Mouse (Mus musculus): ENCODE measurements around the gene Bdp1.
A peak's percentile ranks its signal among the peaks of the same experiment; 100 is the strongest.

Gene Bdp1

GRCm38 (mm10) chr13:100001790-100002196 is 102.1 kb downstream of the Bdp1 start:
- peak; percentile 55 to 75 for DNase-seq (ENCODE audit: low spot score in 2 of 2)

DNA sequence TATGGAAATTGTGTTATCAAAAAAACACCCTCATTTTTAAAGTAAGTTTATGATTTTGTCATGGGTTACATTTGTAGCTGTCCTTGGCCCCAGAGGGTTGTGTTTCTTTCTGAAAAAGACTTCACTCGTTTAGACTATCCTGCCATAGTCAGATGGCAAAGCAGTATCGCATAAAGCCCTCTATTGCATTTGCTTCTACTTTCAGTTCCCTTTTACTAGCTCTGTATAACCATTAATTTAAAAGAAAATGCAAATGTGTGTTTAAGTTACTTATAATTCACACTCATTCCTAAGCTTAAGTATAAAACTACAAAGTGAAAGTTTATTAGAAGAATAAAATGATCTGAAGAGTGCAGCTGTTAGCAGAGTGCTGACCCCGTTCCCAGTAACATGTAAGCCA is 104.8 kb downstream of the Bdp1 start:
- no peak for DNase-seq (ENCODE audit: low spot score in 2 of 2)

- no peak for DNase-seq (ENCODE audit: low spot score in 2 of 2)
Observed at GRCm38 (mm10) chr13:99998099-99998498, 105.8 kb downstream of the Bdp1 start.

DNA sequence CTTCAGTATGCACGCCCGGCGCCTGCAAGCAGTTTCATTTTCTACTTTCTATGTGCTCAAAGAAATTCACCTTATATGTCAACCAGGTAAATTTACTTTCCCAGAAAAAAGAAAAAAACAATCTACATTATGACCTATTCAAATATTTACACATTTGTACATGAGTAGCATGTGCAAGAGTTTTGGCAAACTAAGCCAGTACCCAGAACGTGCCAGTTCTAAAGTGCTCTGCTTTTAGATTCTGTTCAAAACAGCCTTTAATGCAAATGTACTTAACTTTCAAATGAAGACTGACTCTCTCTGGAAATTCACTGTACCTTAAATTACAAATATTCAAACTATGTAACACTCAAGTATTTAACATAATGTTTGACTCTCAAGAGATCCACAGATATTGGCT is 114.3 kb downstream of the Bdp1 start:
- DNase-seq (ENCODE audit: low spot score in 2 of 2), result no peak

GRCm38 (mm10) chr13:99983320-99983719 is 120.5 kb downstream of the Bdp1 start:
- no peak for DNase-seq (ENCODE audit: low spot score in 2 of 2)

- no peak for DNase-seq (ENCODE audit: low spot score in 2 of 2)
Observed at GRCm38 (mm10) chr13:99979406-99979805, 124.5 kb downstream of the Bdp1 start.

DNA sequence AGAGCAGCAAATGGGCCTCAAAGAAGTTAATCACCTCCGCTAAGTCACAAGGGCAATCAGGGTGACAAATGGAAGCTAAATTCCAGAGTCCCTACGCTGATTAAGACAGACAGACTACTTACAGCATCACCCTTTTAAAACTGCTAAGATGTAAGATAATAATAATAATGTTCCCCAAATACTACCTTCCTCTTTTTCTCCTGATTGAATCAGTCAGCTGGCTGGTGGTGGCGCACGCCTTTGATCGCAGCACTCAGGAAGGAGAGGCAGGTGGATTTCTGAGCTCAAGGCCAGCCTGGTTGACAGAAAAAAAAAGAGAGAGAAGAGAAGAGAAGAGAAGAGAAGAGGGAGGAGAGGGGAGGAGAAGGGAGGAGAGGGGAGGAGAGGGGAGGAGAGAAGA is 133.8 kb downstream of the Bdp1 start:
- DNase-seq (ENCODE audit: low spot score in 2 of 2), result no peak
